Mouse (Mus musculus): ENCODE measurements around the gene Casd1. TPM values are rescaled to one million over a fixed set of nuclear protein-coding genes. Genes with fewer than 3 reads are reported as not detected.
A peak's percentile ranks its signal among the peaks of the same experiment; 100 is the strongest.
"Not testable (repeated sequence)": the region's sequence is repeated elsewhere in the genome, so short reads cannot be mapped to it uniquely, and the experiment has no call there.

The Casd1 gene
- polyA plus RNA-seq, 1 experiment from 2014 or later = 9.7 TPM

DNA sequence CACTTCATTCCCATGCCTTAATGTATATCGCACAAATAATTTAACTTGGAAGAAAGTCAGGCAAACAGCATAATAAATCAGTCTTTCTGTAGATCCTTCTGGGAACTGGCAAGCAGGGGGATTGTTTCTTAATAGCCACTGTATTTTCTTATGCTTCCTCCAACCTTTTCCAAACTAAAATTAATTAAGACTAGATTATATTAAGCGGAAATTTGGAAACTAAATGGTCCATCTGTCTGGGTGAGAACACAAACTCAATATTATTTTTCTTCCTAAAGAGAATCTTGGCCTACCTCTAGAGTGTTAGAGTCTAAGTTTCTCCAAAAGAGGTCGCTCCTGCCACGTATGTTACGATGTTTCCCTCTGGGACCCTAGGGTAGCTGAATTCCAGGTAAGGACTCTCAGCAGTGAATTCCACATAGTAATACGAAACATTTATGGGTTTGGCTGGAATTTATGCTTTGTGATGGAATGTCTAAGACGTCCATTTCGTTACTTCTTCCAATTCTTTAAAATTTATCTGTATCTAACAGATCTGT is 52.0 kb downstream of the Casd1 start:
- Histone ChIP-seq H3K27me3 (ENCODE audit: control insufficient read depth, insufficient read depth, low read length) (no peaks in the 10 kb centered on the region), H3K9me3 (ENCODE audit: control insufficient read depth, low read length) (no peaks in the 10 kb centered on the region), H3K4me3 (ENCODE audit: low read depth, low read length) (no peak overlapping the region), H3K27ac (replicated peaks) (no peak overlapping the region), H3K9ac (ENCODE audit: low read length) (no peak overlapping the region), H3K36me3 (ENCODE audit: control insufficient read depth, insufficient read depth, low read length) (no peaks in the 10 kb centered on the region), H3K4me1 (replicated peaks; ENCODE audit: control insufficient read depth, insufficient read depth) (no peaks in the 10 kb centered on the region), H3K4me2 (replicated peaks; ENCODE audit: low read depth) (no peak overlapping the region)
- TF ChIP-seq EP300 (optimal IDR thresholded peaks at IDR 0.05) = no peak
- peak; percentile 38 for TF ChIP-seq CTCF (IDR thresholded peaks at IDR 0.05; ENCODE audit: low read depth)
- WGBS = 79% methylated on average over 8 of the region's 8 CpGs
- no peak for DNase-seq (ENCODE audit: low spot score)
- ATAC-seq (ENCODE audit: low FRiP score, low TSS enrichment) = no peak

GRCm38 (mm10) chr6:4653741-4654140 is 53.1 kb downstream of the Casd1 start:
- 96% methylated on average over 12 of the region's 12 CpGs for whole genome bisulfite sequencing
- not testable (repeated sequence) for H3K36me3 ChIP-seq (ENCODE audit: control insufficient read depth, insufficient read depth, low read length); H3K4me1 ChIP-seq (replicated peaks; ENCODE audit: control insufficient read depth, insufficient read depth); H3K4me2 ChIP-seq (replicated peaks; ENCODE audit: low read depth); H3K4me3 ChIP-seq (ENCODE audit: low read depth, low read length); H3K9me3 ChIP-seq (ENCODE audit: control insufficient read depth, low read length); ATAC-seq (ENCODE audit: low FRiP score, low TSS enrichment); H3K27me3 ChIP-seq (ENCODE audit: control insufficient read depth, insufficient read depth, low read length); DNase-seq (ENCODE audit: low spot score); H3K27ac ChIP-seq (replicated peaks); H3K9ac ChIP-seq (ENCODE audit: low read length)

GRCm38 (mm10) chr6:4655466-4655865 is 54.8 kb downstream of the Casd1 start:
- no peaks in the 10 kb centered on the region for H3K4me1 ChIP-seq (replicated peaks; ENCODE audit: control insufficient read depth, insufficient read depth)
- H3K4me2 ChIP-seq (replicated peaks; ENCODE audit: low read depth) = no peak overlapping the region
- WGBS = 27% methylated on average over 5 of the region's 5 CpGs
- TF ChIP-seq CTCF (IDR thresholded peaks at IDR 0.05; ENCODE audit: low read depth) (no peak), EP300 (optimal IDR thresholded peaks at IDR 0.05) (no peak)
- ATAC-seq (ENCODE audit: low FRiP score, low TSS enrichment) = no peak
- DNase-seq (ENCODE audit: low spot score) = no peak
- no peaks in the 10 kb centered on the region for H3K9me3 ChIP-seq (ENCODE audit: control insufficient read depth, low read length)
- H3K9ac ChIP-seq (ENCODE audit: low read length) = no peak overlapping the region
- no peak overlapping the region for H3K4me3 ChIP-seq (ENCODE audit: low read depth, low read length)
- H3K36me3 ChIP-seq (ENCODE audit: control insufficient read depth, insufficient read depth, low read length) = no peaks in the 10 kb centered on the region
- no peaks in the 10 kb centered on the region for H3K27me3 ChIP-seq (ENCODE audit: control insufficient read depth, insufficient read depth, low read length)
- no peak overlapping the region for H3K27ac ChIP-seq (replicated peaks)

DNA sequence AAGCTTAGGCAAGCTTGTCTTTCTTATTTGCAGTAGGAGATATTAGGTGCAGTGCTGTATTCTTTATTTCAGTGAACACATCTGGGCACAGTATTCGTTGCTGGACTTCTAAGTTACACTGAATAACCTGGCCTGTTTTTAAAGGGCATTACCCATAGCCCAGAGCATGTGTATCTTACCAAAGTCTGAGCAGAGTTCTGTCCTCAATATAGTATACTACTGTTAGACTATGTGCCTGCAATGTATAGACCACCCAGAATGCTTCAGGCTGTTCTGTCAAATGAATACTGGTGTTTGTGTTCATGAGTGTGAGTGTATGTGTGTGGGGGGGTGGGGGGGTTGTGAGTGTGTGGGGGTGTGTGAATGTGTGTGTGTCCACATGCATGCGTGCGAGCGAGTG is 55.3 kb downstream of the Casd1 start:
- Histone ChIP-seq H3K27me3 (ENCODE audit: control insufficient read depth, insufficient read depth, low read length) (no peaks in the 10 kb centered on the region), H3K27ac (replicated peaks) (no peak overlapping the region), H3K36me3 (ENCODE audit: control insufficient read depth, insufficient read depth, low read length) (no peaks in the 10 kb centered on the region), H3K4me2 (replicated peaks; ENCODE audit: low read depth) (no peak overlapping the region), H3K4me1 (replicated peaks; ENCODE audit: control insufficient read depth, insufficient read depth) (no peaks in the 10 kb centered on the region), H3K9ac (ENCODE audit: low read length) (no peak overlapping the region), H3K9me3 (ENCODE audit: control insufficient read depth, low read length) (no peaks in the 10 kb centered on the region), H3K4me3 (ENCODE audit: low read depth, low read length) (no peak overlapping the region)
- TF ChIP-seq EP300 (optimal IDR thresholded peaks at IDR 0.05) (no peak), CTCF (IDR thresholded peaks at IDR 0.05; ENCODE audit: low read depth) (no peak)
- no peak for DNase-seq (ENCODE audit: low spot score)
- no peak for ATAC-seq (ENCODE audit: low FRiP score, low TSS enrichment)
- WGBS = 82% methylated on average over 4 of the region's 4 CpGs

DNA sequence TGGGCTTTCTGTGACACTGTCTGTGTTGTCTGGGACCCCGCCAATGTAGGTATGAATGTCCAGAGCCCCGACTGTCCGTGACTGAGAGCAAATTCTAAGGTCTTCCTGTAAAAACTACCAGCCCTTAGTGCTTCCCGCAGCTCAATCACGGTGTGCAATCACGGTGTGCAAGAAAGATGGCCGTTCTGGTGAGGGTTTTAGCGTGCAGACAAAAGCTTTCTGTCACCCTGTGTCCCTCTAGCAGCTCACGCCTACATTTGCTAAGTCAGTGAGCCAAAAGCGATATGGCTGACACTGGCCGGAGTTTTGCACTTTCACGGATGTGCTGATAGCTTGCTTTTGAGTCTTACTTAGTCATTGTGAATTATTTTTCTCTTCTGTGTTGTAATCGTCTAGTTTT is 58.2 kb downstream of the Casd1 start:
- Histone ChIP-seq H3K9me3 (ENCODE audit: control insufficient read depth, low read length) (no peaks in the 10 kb centered on the region), H3K4me1 (replicated peaks; ENCODE audit: control insufficient read depth, insufficient read depth) (no peaks in the 10 kb centered on the region), H3K9ac (ENCODE audit: low read length) (no peak overlapping the region), H3K27me3 (ENCODE audit: control insufficient read depth, insufficient read depth, low read length) (no peaks in the 10 kb centered on the region), H3K27ac (replicated peaks) (no peak overlapping the region), H3K36me3 (ENCODE audit: control insufficient read depth, insufficient read depth, low read length) (no peaks in the 10 kb centered on the region), H3K4me3 (ENCODE audit: low read depth, low read length) (no peak overlapping the region), H3K4me2 (replicated peaks; ENCODE audit: low read depth) (no peak overlapping the region)
- no peak for TF ChIP-seq CTCF (IDR thresholded peaks at IDR 0.05; ENCODE audit: low read depth)
- TF ChIP-seq EP300 (optimal IDR thresholded peaks at IDR 0.05) = no peak
- ATAC-seq (ENCODE audit: low FRiP score, low TSS enrichment) = no peak
- 88% methylated on average over 13 of the region's 13 CpGs for WGBS
- DNase-seq (ENCODE audit: low spot score) = no peak

DNA sequence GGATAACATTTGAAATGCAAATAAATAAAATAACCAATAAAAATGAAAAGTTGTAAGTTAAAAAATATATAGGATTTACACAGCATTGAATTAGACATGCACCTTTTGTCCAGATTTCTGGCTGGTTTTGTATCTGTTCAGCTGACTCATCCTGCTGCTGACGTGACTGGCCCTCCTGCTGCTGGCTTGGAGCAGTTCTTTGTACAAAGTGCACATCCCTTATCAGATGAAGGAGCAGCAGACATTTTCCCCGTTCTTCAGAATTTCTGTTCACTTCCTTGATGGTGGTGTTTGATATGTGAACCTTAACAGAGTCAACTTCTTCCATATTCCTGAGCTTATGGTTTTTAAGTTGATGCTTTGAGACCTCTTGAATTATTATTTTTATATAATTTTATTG is 62.9 kb downstream of the Casd1 start:
- Histone ChIP-seq H3K4me3 (ENCODE audit: low read depth, low read length) (no peak overlapping the region), H3K4me2 (replicated peaks; ENCODE audit: low read depth) (no peak overlapping the region), H3K27me3 (ENCODE audit: control insufficient read depth, insufficient read depth, low read length) (no peaks in the 10 kb centered on the region), H3K4me1 (replicated peaks; ENCODE audit: control insufficient read depth, insufficient read depth) (no peaks in the 10 kb centered on the region), H3K9me3 (ENCODE audit: control insufficient read depth, low read length) (no peaks in the 10 kb centered on the region), H3K27ac (replicated peaks) (no peak overlapping the region), H3K9ac (ENCODE audit: low read length) (no peak overlapping the region), H3K36me3 (ENCODE audit: control insufficient read depth, insufficient read depth, low read length) (no peaks in the 10 kb centered on the region)
- DNase-seq (ENCODE audit: low spot score) (no peak), ATAC-seq (ENCODE audit: low FRiP score, low TSS enrichment) (no peak)
- no peak for TF ChIP-seq CTCF (IDR thresholded peaks at IDR 0.05; ENCODE audit: low read depth)
- TF ChIP-seq EP300 (optimal IDR thresholded peaks at IDR 0.05) = no peak
- WGBS = 47% methylated on average over 2 of the region's 2 CpGs
